Mouse (Mus musculus) MEL (cell line): Measurements from ENCODE around the gene Zfyve21. TPM values are rescaled to one million over a fixed set of nuclear protein-coding genes. Genes with fewer than 3 reads are reported as not detected.

Source experiments
- DNase-seq: peaks from one replicate; pipeline ENCODE4 v3.0.0; 2011; ENCODE audit warnings: low read depth, low spot score
- H3K27ac ChIP-seq: 2 replicates; pipeline ENCODE4 v1.5.1; 2012; ENCODE audit warnings: low read depth, mild to moderate bottlenecking, control low read depth, low read length, moderate library complexity; ENCODE audit not compliant: control insufficient read depth
- H3K27me3 ChIP-seq, 2 experiments: fragments of 150-350 bp in 1 of 2; sonication (generic) in 1 of 2; 2 replicates each; pipeline ENCODE4 v1.6.1; 2012; ENCODE audit warnings: low read length in 2 of 2, mild to moderate bottlenecking in 2 of 2, improper control_type of control experiment in 1 of 2, moderate library complexity in 1 of 2; ENCODE audit not compliant: insufficient read depth in 2 of 2, control insufficient read depth in 1 of 2
- H3K36me3 ChIP-seq, 2 experiments: 2 replicates each; pipeline ENCODE4 v1.6.1; 2012 to 2014; ENCODE audit warnings: low read length in 2 of 2, improper control_type of control experiment in 1 of 2, inconsistent platforms in 1 of 2, mild to moderate bottlenecking in 1 of 2; ENCODE audit not compliant: insufficient read depth in 2 of 2, control insufficient read depth in 1 of 2
- H3K4me1 ChIP-seq, 2 experiments: fragments of 150-350 bp in 1 of 2; sonication (generic) in 1 of 2; 2 replicates each; pipeline ENCODE4 v1.6.1; 2012; ENCODE audit warnings: low read length in 2 of 2, improper control_type of control experiment in 1 of 2, mild to moderate bottlenecking in 1 of 2; ENCODE audit not compliant: insufficient read depth in 2 of 2, control insufficient read depth in 1 of 2
- H3K4me3 ChIP-seq, 2 experiments: fragments of 150-350 bp in 1 of 2; sonication (generic) in 1 of 2; 2 replicates each; pipeline ENCODE4 v1.5.1; 2012; ENCODE audit warnings: low read depth in 2 of 2, low read length in 2 of 2, mild to moderate bottlenecking in 2 of 2, moderate library complexity in 2 of 2, control low read depth in 1 of 2, improper control_type of control experiment in 1 of 2; ENCODE audit not compliant: control insufficient read depth in 1 of 2, insufficient read depth in 1 of 2
- H3K79me2 ChIP-seq: 2 replicates; pipeline ENCODE4 v1.6.1; 2012; ENCODE audit warnings: mild to moderate bottlenecking, low read length, moderate library complexity; ENCODE audit not compliant: control insufficient read depth, poor library complexity, insufficient read depth
- H3K9ac ChIP-seq: 2 replicates; pipeline ENCODE4 v1.6.1; 2012; ENCODE audit warnings: low read depth, mild to moderate bottlenecking, control low read depth, low read length, moderate library complexity; ENCODE audit not compliant: control insufficient read depth, poor library complexity, severe bottlenecking
- H3K9me3 ChIP-seq: fragments of 150-350 bp; sonication (generic); replicated peaks from 2 replicates; pipeline ENCODE4 v1.6.1; 2012; ENCODE audit warnings: mild to moderate bottlenecking, low read length, improper control_type of control experiment, moderate library complexity; ENCODE audit not compliant: insufficient read depth
- CTCF ChIP-seq, 3 experiments: IDR thresholded peaks in 2 of 3; conservative IDR thresholded peaks in 1 of 3; 2 replicates each; pipeline ENCODE4 v1.5.1; 2011 to 2012; ENCODE audit warnings: low read length in 3 of 3, low read depth in 2 of 3, mild to moderate bottlenecking in 2 of 3, improper control_type of control experiment in 1 of 3, inconsistent platforms in 1 of 3, mixed read lengths in 1 of 3, moderate library complexity in 1 of 3; ENCODE audit not compliant: control insufficient read depth in 1 of 3, insufficient read depth in 1 of 3, poor library complexity in 1 of 3, severe bottlenecking in 1 of 3
- E2F4 ChIP-seq: IDR thresholded peaks from 2 replicates; pipeline ENCODE4 v1.6.1; 2011; ENCODE audit warnings: low read depth, low read length, improper control_type of control experiment, borderline replicate concordance
- ELF1 ChIP-seq: IDR thresholded peaks from 2 replicates; pipeline ENCODE4 v1.6.1; 2014; ENCODE audit warnings: low read depth, mild to moderate bottlenecking, inconsistent platforms, low read length, improper control_type of control experiment, moderate library complexity
- ETS1 ChIP-seq: IDR thresholded peaks from 2 replicates; pipeline ENCODE4 v1.6.1; 2012; ENCODE audit warnings: low read depth, mild to moderate bottlenecking, inconsistent platforms, low read length, improper control_type of control experiment, moderate library complexity
- GABPA ChIP-seq: IDR thresholded peaks from 2 replicates; pipeline ENCODE4 v1.6.1; 2012; ENCODE audit warnings: low read depth, mild to moderate bottlenecking, inconsistent platforms, low read length, improper control_type of control experiment, moderate library complexity
- GATA1 ChIP-seq: IDR thresholded peaks from 2 replicates; pipeline ENCODE4 v1.6.1; 2011; ENCODE audit warnings: low read depth, low read length, improper control_type of control experiment
- JUND ChIP-seq: IDR thresholded peaks from 2 replicates; pipeline ENCODE4 v1.6.1; 2011; ENCODE audit warnings: low read depth, mild to moderate bottlenecking, improper control_type of control experiment, low read length
- MAFK ChIP-seq: IDR thresholded peaks from 2 replicates; pipeline ENCODE4 v1.6.1; 2011; ENCODE audit warnings: low read depth, mild to moderate bottlenecking, low read length, improper control_type of control experiment, borderline replicate concordance
- MAX ChIP-seq: IDR thresholded peaks from 2 replicates; pipeline ENCODE4 v1.6.1; 2011; ENCODE audit warnings: low read length, improper control_type of control experiment
- MAZ ChIP-seq: IDR thresholded peaks from 2 replicates; pipeline ENCODE4 v1.6.1; 2012; ENCODE audit warnings: low read depth, mild to moderate bottlenecking, inconsistent platforms, low read length, improper control_type of control experiment
- MXI1 ChIP-seq: IDR thresholded peaks from 2 replicates; pipeline ENCODE4 v1.6.1; 2011; ENCODE audit warnings: mild to moderate bottlenecking, low read depth, low read length, improper control_type of control experiment
- MYC ChIP-seq: IDR thresholded peaks from 2 replicates; pipeline ENCODE4 v1.6.1; 2011; ENCODE audit warnings: low read depth, mild to moderate bottlenecking, low read length, improper control_type of control experiment, moderate library complexity
- NRF1 ChIP-seq: IDR thresholded peaks from 2 replicates; pipeline ENCODE4 v1.6.1; 2014; ENCODE audit warnings: low read depth, mild to moderate bottlenecking, inconsistent platforms, low read length, improper control_type of control experiment, moderate library complexity; ENCODE audit not compliant: poor library complexity, insufficient read depth, severe bottlenecking
- POLR2A ChIP-seq, 2 experiments: IDR thresholded peaks; 2 replicates each; pipeline ENCODE4 v1.6.1; 2011 to 2012; ENCODE audit warnings: low read length in 2 of 2, mild to moderate bottlenecking in 2 of 2, control low read depth in 1 of 2, improper control_type of control experiment in 1 of 2, low read depth in 1 of 2, moderate library complexity in 1 of 2; ENCODE audit not compliant: control insufficient read depth in 1 of 2, insufficient read depth in 1 of 2, poor library complexity in 1 of 2
- POLR2AphosphoS2 ChIP-seq: IDR thresholded peaks from 2 replicates; pipeline ENCODE4 v1.6.1; 2011; ENCODE audit warnings: low read length, improper control_type of control experiment
- POLR2AphosphoS5 ChIP-seq: IDR thresholded peaks from 2 replicates; pipeline ENCODE4 v1.6.1; 2012; ENCODE audit warnings: low read depth, borderline replicate concordance, mild to moderate bottlenecking, inconsistent platforms, low read length, moderate library complexity, mixed read lengths
- RAD21 ChIP-seq: IDR thresholded peaks from 2 replicates; pipeline ENCODE4 v1.6.1; 2011; ENCODE audit warnings: mild to moderate bottlenecking, low read depth, low read length, improper control_type of control experiment
- SMC3 ChIP-seq: IDR thresholded peaks from 2 replicates; pipeline ENCODE4 v1.6.1; 2011; ENCODE audit warnings: low read depth, low read length, improper control_type of control experiment
- TAL1 ChIP-seq: IDR thresholded peaks from 2 replicates; pipeline ENCODE4 v1.6.1; 2012; ENCODE audit warnings: mild to moderate bottlenecking, inconsistent platforms, low read length, moderate library complexity, mixed read lengths
- TBP ChIP-seq: IDR thresholded peaks from 2 replicates; pipeline ENCODE4 v1.8.0; 2011; ENCODE audit warnings: low read depth, low read length, improper control_type of control experiment
- UBTF ChIP-seq: IDR thresholded peaks from 2 replicates; pipeline ENCODE4 v1.6.1; 2012; ENCODE audit warnings: low read depth, mild to moderate bottlenecking, inconsistent platforms, low read length, improper control_type of control experiment, moderate library complexity, borderline replicate concordance; ENCODE audit not compliant: insufficient read depth
- USF2 ChIP-seq, 2 experiments: IDR thresholded peaks; 2 replicates each; pipeline ENCODE4 v1.6.1; 2011 to 2012; ENCODE audit warnings: improper control_type of control experiment in 2 of 2, low read length in 2 of 2, borderline replicate concordance in 1 of 2, inconsistent platforms in 1 of 2, low read depth in 1 of 2, mild to moderate bottlenecking in 1 of 2; ENCODE audit not compliant: insufficient read depth in 1 of 2
- ZMIZ1 ChIP-seq: IDR thresholded peaks from 2 replicates; pipeline ENCODE4 v1.6.1; 2012; ENCODE audit warnings: low read depth, mild to moderate bottlenecking, inconsistent platforms, low read length, improper control_type of control experiment, moderate library complexity
- ZNF384 ChIP-seq: IDR thresholded peaks from 2 replicates; pipeline ENCODE4 v1.6.1; 2012; ENCODE audit warnings: low read depth, mild to moderate bottlenecking, inconsistent platforms, low read length, improper control_type of control experiment
- polyA plus RNA-seq, 2 experiments: library from polyadenylated mRNA; stranded (reverse) in 1 of 2; unstranded in 1 of 2; fragments of >175 nt in 1 of 2; fragments of >200 nt in 1 of 2; gene quantifications; 2 replicates each; pipeline versions ENCODE4 v1.2.1 to v1.2.4; 2012; ENCODE audit warnings: low replicate concordance in 2 of 2, low read depth in 1 of 2; ENCODE audit not compliant: insufficient read length in 2 of 2, insufficient read depth in 1 of 2, missing spikeins in 1 of 2
- total RNA-seq: library from RNA; depleted of rRNA; stranded (reverse); fragments of 300-350 nt; gene quantifications from 2 replicates; pipeline ENCODE4 v1.2.3, GENCODE M21; 2012

The Zfyve21 gene
- total and polyA plus RNA-seq, 3 experiments, result 8.1 to 9.1 TPM; not detected in 1

DNA sequence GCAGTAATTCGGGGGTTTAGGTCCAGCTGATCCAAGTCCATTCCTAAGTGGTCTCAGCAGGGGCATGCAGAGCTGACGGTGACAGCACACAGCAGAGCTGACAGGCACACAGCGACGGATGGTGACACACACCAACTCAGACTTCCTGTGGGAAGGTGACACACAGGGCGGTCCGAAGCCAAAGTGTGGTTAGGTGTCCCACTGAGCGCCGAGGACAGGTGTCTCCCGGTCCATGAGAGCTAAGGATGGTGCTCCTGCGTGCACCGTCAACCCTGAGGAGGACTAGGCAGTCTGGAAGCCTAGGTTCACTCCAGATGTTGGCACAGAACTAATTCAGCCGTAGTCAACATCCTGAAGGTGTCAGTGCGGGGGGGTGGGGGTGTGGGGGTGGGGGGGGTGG, 1.9 kb upstream of the Zfyve21 start:
- Histone ChIP-seq H3K36me3 (peaks cover 0 to 7% of the 10 kb centered on the region in 2 experiments; a peak in 1 of 4 replicates), H3K27ac (no peak overlapping the region), H3K27me3 (no peaks in the 10 kb centered on the region), H3K4me1 (peaks cover 7 to 24% of the 10 kb centered on the region in 2 experiments), H3K4me3 (no peak overlapping the region), H3K79me2 (peaks cover 12% of the 10 kb centered on the region), H3K9me3 (no peaks in the 10 kb centered on the region), H3K9ac (no peak overlapping the region)
- TF ChIP-seq POLR2AphosphoS2 (no peak), ZMIZ1 (no peak), TAL1 (no peak), MAFK (no peak), MYC (no peak), GABPA (no peak), MAX (no peak), ZNF384 (no peak), POLR2A (IDR thresholded peaks at IDR 0.05; ENCODE audit: control insufficient read depth in 1 of 2, insufficient read depth in 1 of 2, low read depth in 1 of 2, low read length in 2 of 2, poor library complexity in 1 of 2) (no peak), ETS1 (no peak), USF2 (IDR thresholded peaks at IDR 0.05; ENCODE audit: borderline replicate concordance in 1 of 2, insufficient read depth in 1 of 2, low read depth in 1 of 2, low read length in 2 of 2) (no peak), GATA1 (no peak), E2F4 (no peak)
- no peak for DNase-seq

DNA sequence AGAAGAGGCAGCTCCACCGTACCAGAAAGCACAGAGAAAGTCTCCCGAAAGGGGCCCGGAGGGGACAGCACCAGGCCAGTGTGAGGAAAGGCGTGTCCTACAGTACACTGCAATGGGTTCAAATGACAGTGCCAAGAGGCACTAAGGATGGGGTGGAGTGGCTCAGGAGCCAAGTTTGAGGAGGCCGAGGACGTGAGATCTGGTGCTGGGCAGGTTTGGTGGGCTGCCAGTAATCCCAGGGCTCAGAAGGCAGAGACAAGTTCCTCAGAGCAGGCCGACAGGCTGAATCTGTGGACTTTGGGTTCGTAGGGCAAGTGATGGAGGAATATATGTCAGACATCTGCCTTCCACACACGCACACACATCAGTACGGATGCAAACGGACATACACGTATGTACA, 1.4 kb upstream of the Zfyve21 start:
- Histone ChIP-seq H3K27me3 (no peaks in the 10 kb centered on the region), H3K4me3 (peak overlapping the region in 1 of 2 experiments; percentile 82; a peak in 1 of 4 replicates), H3K79me2 (peaks cover 12% of the 10 kb centered on the region), H3K27ac (no peak overlapping the region), H3K9ac (peak overlapping the region; percentile 80; the same call in 1 of the 2 replicates), H3K9me3 (no peaks in the 10 kb centered on the region), H3K4me1 (peaks cover 7 to 27% of the 10 kb centered on the region in 2 experiments), H3K36me3 (peaks cover 0 to 12% of the 10 kb centered on the region in 2 experiments; a peak in 2 of 4 replicates)
- no peak for DNase-seq
- TF ChIP-seq E2F4, result no peak
- no peak for TF ChIP-seq CTCF (IDR thresholded peaks at IDR 0.05 in 2 of 3, conservative IDR thresholded peaks at IDR 0.05 in 1 of 3; ENCODE audit: control insufficient read depth in 1 of 3, insufficient read depth in 1 of 3, low read depth in 2 of 3, low read length in 3 of 3, poor library complexity in 1 of 3, severe bottlenecking in 1 of 3)
- TF ChIP-seq UBTF, result no peak
- no peak; the same call in 1 of the 2 replicates for TF ChIP-seq MAX
- TF ChIP-seq MAZ, result no peak
- no peak for TF ChIP-seq MXI1
- no peak for TF ChIP-seq NRF1
- TF ChIP-seq POLR2AphosphoS5, result no peak
- no peak for TF ChIP-seq GATA1
- no peak for TF ChIP-seq RAD21
- TF ChIP-seq SMC3, result no peak
- TF ChIP-seq TBP, result no peak
- TF ChIP-seq ELF1, result no peak
- no peak for TF ChIP-seq ZNF384
- no peak for TF ChIP-seq JUND
